Mouse (Mus musculus): ENCODE measurements around the gene Ankrd1.

DNA sequence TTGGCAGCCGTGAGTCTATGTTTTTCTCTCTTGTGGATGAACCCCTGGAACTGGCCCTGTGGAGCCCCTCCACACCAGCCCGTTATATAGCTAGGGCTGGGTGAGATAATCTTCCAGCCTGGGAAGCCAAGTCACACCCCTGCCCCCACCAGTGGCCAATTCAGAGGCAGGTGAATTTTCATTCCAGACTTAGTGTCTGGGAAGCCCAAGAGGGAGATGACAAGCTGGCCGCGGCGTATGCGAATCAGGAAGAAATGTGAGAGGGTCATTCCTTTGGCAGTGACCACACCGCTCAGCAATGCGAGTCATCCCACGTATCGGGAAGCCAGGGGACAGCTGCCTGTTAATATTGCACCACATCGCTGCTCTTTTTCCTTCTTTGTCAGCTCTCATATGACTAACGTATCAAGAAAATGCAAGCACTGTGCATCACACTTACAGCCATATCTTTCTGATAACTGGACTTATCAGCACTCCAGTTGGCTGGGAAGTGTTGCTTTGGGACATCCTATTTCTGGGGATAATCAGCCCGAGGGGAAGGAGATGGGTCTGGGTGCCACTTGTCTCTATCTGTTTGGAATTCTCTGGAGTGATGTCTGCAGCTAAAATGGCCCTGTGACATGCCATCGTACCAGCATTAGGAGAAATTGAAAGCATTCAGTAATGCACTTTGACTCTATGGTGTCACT, at the start of gene Ankrd1:
- TF ChIP-seq POLR2A (IDR thresholded peaks at IDR 0.05; ENCODE audit: low read depth, low read length): no peak
- no peak for TF ChIP-seq CTCF (IDR thresholded peaks at IDR 0.05; ENCODE audit: borderline replicate concordance, insufficient read depth, low read length)
